Mouse (Mus musculus) ZHBTc4 (cell line): Measurements from ENCODE around the gene Ak1.

Source experiments
- DNase-seq: peaks from one replicate; pipeline ENCODE4 v3.0.0-alpha.2; 2011; ENCODE audit warnings: low read depth, low spot score

Ak1 gene

GRCm38 (mm10) chr2:32621517-32621859 is at the start of gene Ak1:
TSS of gene Ak1 (plus strand) at chr2:32621758.
- DNase-seq: no peak

- no peak for DNase-seq
These were observed 49.4 kb upstream of the Ak1 start for GRCm38 (mm10) chr2:32572196-32572595.

- no peak for DNase-seq
These were observed 47.1 kb upstream of the Ak1 start, which contains the start of gene Pip5kl1 for GRCm38 (mm10) chr2:32574497-32574896. TSS of gene Pip5kl1 (plus strand) at chr2:32574797.

GRCm38 (mm10) chr2:32574901-32575585 is 46.5 kb upstream of the Ak1 start:
- DNase-seq: peak; percentile 65

- peak; percentile 83 for DNase-seq
These were observed 45.9 kb upstream of the Ak1 start, which contains the start of gene 9430097D07Rik for GRCm38 (mm10) chr2:32575586-32576160. TSS of gene 9430097D07Rik (minus strand) at chr2:32575684.

GRCm38 (mm10) chr2:32576532-32576931 is 45.0 kb upstream of the Ak1 start:
- DNase-seq: no peak

- no peak for DNase-seq
These were observed 43.2 kb upstream of the Ak1 start for GRCm38 (mm10) chr2:32578146-32579046.

- peak; percentile 68 for DNase-seq
These were observed 40.0 kb upstream of the Ak1 start for GRCm38 (mm10) chr2:32581450-32582095.

GRCm38 (mm10) chr2:32582830-32583799 is 38.4 kb upstream of the Ak1 start:
- DNase-seq: peak; percentile 93

GRCm38 (mm10) chr2:32585149-32585714 is 36.3 kb upstream of the Ak1 start:
- DNase-seq: no peak

- peak; percentile 99 for DNase-seq
These were observed 34.6 kb upstream of the Ak1 start, which contains the start of gene St6galnac4 for GRCm38 (mm10) chr2:32586871-32587351. TSS of gene St6galnac4 (plus strand) at chr2:32587095.

- no peak for DNase-seq
These were observed 33.7 kb upstream of the Ak1 start for GRCm38 (mm10) chr2:32587731-32588321.

GRCm38 (mm10) chr2:32589213-32589795 is 32.3 kb upstream of the Ak1 start:
- DNase-seq: no peak

- DNase-seq: no peak
These were observed 31.3 kb upstream of the Ak1 start for GRCm38 (mm10) chr2:32590224-32590623.

GRCm38 (mm10) chr2:32591249-32591648 is 30.3 kb upstream of the Ak1 start:
- no peak for DNase-seq

- no peak for DNase-seq
These were observed 24.8 kb upstream of the Ak1 start for GRCm38 (mm10) chr2:32596725-32597124.

GRCm38 (mm10) chr2:32597248-32597647 is 24.3 kb upstream of the Ak1 start:
- DNase-seq: no peak

GRCm38 (mm10) chr2:32597699-32598098 is 23.9 kb upstream of the Ak1 start:
- DNase-seq: no peak

GRCm38 (mm10) chr2:32598506-32598905 is 23.1 kb upstream of the Ak1 start:
- no peak for DNase-seq
